Mouse (Mus musculus): ENCODE results near the gene Defb23.

Gene Defb23

GRCm38 (mm10) chr2:152464570-152465150 is at the start of gene Defb23:
Gene Defb23, minus strand, starts transcription at chr2:152464620.
- no peak for DNase-seq (ENCODE audit: low spot score in 2 of 2)

GRCm38 (mm10) chr2:152511592-152511991 is 47.2 kb upstream of the Defb23 start, which contains the start of gene Defb26:
Gene Defb26, minus strand, starts transcription at chr2:152511692.
- no peak for DNase-seq (ENCODE audit: low spot score in 2 of 2)

GRCm38 (mm10) chr2:152503950-152504349 is 39.5 kb upstream of the Defb23 start:
- DNase-seq (ENCODE audit: low spot score in 2 of 2): no peak

GRCm38 (mm10) chr2:152500863-152501229 is 36.4 kb upstream of the Defb23 start:
- no peak for DNase-seq (ENCODE audit: low spot score in 2 of 2)

GRCm38 (mm10) chr2:152500204-152500862 is 35.9 kb upstream of the Defb23 start:
- DNase-seq (ENCODE audit: low spot score in 2 of 2): no peak

GRCm38 (mm10) chr2:152498020-152498419 is 33.6 kb upstream of the Defb23 start:
- DNase-seq (ENCODE audit: low spot score in 2 of 2): no peak

- DNase-seq (ENCODE audit: low spot score in 2 of 2): no peak
Measured at GRCm38 (mm10) chr2:152493151-152493550, 28.7 kb upstream of the Defb23 start.

- DNase-seq (ENCODE audit: low spot score in 2 of 2): no peak
Measured at GRCm38 (mm10) chr2:152490038-152490437, 25.6 kb upstream of the Defb23 start, which contains the start of gene Defb22. Gene Defb22, minus strand, starts transcription at chr2:152490138.

- DNase-seq (ENCODE audit: low spot score in 2 of 2): no peak
Measured at GRCm38 (mm10) chr2:152487024-152487423, 22.6 kb upstream of the Defb23 start.

GRCm38 (mm10) chr2:152481726-152482125 is 17.3 kb upstream of the Defb23 start:
- no peak for DNase-seq (ENCODE audit: low spot score in 2 of 2)

GRCm38 (mm10) chr2:152480881-152481280 is 16.5 kb upstream of the Defb23 start:
- DNase-seq (ENCODE audit: low spot score in 2 of 2): no peak

- no peak for DNase-seq (ENCODE audit: low spot score in 2 of 2)
Measured at GRCm38 (mm10) chr2:152476763-152477162, 12.3 kb upstream of the Defb23 start, which contains the start of gene Defb20. Gene Defb20, plus strand, starts transcription at chr2:152477063.

- no peak for DNase-seq (ENCODE audit: low spot score in 2 of 2)
Measured at GRCm38 (mm10) chr2:152472434-152472833, 8.0 kb upstream of the Defb23 start.

- no peak for DNase-seq (ENCODE audit: low spot score in 2 of 2)
Measured at GRCm38 (mm10) chr2:152470973-152471372, 6.6 kb upstream of the Defb23 start.

- no peak for DNase-seq (ENCODE audit: low spot score in 2 of 2)
Measured at GRCm38 (mm10) chr2:152459241-152459640, 5.2 kb downstream of the Defb23 start.

- no peak for DNase-seq (ENCODE audit: low spot score in 2 of 2)
Measured at GRCm38 (mm10) chr2:152452101-152452781, 12.2 kb downstream of the Defb23 start.

GRCm38 (mm10) chr2:152450241-152450640 is 14.2 kb downstream of the Defb23 start:
- peak in 1 of 2 experiments; percentile 27 for DNase-seq (ENCODE audit: low spot score in 2 of 2)

GRCm38 (mm10) chr2:152447461-152447860 is 17.0 kb downstream of the Defb23 start:
- DNase-seq (ENCODE audit: low spot score in 2 of 2): no peak

- DNase-seq (ENCODE audit: low spot score in 2 of 2): no peak
Measured at GRCm38 (mm10) chr2:152446642-152447041, 17.8 kb downstream of the Defb23 start.

GRCm38 (mm10) chr2:152443281-152443680 is 21.1 kb downstream of the Defb23 start:
- no peak for DNase-seq (ENCODE audit: low spot score in 2 of 2)

- DNase-seq (ENCODE audit: low spot score in 2 of 2): no peak
Measured at GRCm38 (mm10) chr2:152442322-152442721, 22.1 kb downstream of the Defb23 start.

GRCm38 (mm10) chr2:152439833-152440232 is 24.6 kb downstream of the Defb23 start:
- no peak for DNase-seq (ENCODE audit: low spot score in 2 of 2)

GRCm38 (mm10) chr2:152438963-152439362 is 25.5 kb downstream of the Defb23 start:
- DNase-seq (ENCODE audit: low spot score in 2 of 2): no peak
